ENCODE assay signal across 8 mouse cellular contexts in the genomic region with DNA sequence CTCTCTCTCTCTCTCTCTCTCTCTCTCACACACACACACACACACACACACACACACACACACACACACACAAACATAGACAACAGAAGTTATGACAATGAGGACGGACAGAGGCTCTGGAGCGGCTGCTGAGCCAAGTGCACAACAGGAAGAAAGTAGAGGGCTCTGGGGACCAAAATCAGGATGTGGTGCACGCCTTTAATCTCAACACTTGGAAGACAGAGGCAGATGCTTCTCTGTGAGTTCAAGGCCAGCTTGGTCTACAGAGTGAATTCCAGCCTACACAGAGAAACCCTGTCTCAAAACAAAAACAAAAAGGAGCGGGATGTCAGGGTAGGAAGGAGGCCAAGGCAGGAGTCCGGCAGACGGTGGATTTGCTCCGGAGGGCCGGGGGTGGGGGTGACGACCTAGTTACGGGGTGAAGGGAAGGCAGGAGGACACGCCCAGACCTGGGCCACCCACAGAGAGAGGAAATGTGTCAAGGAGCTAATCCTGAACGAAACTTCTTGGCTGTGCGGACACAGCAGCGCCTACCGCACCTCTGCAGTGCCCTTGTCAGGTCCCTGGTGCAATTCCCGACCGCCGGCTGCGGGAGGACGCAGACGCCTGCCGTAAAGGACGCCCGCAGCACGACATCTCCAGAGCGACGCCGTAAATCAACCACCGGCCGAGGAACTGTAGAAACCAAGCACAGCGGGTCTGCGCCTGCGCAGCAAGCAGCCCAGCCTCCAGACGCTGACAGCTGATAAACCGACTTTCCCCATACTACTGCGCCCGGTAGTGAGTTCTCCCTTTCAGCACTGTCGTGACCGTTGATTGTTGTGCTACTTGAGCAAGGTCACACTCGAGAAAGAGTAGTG. TPM values are rescaled to one million over a fixed set of nuclear protein-coding genes. Genes with fewer than 3 reads are reported as not detected.
A peak's percentile ranks its signal among the peaks of the same experiment; 100 is the strongest.
DNase-seq lines count a peak whose midpoint lies in the region; ATAC-seq and TF ChIP-seq lines count a peak whose summit lies in the region.

Gene Ndufs5, minus strand, starts transcription at position 629 of the 860 bp plus-strand sequence.

- H3K4me1 ChIP-seq in E14TG2a.4 (replicated peaks; ENCODE audit: low read depth, low read length) = peaks cover 34% of the 10 kb centered on the region
- H3K4me1 ChIP-seq in forebrain, embryonic 12.5 days = peaks cover 11% of the 10 kb centered on the region
- no peaks in the 10 kb centered on the region; the same call in 1 of the 2 replicates for H3K4me1 ChIP-seq in heart, postnatal 0 days (ENCODE audit: control insufficient read depth, insufficient read depth)
- H3K4me1 ChIP-seq in liver, embryonic 16.5 days (ENCODE audit: control insufficient read depth, low read depth, low read length) = peaks cover 10% of the 10 kb centered on the region
- H3K4me1 ChIP-seq in neural tube, embryonic 13.5 days (replicated peaks) = peaks cover 13% of the 10 kb centered on the region
- H3K4me1 ChIP-seq in testis, adult 2 months (ENCODE audit: control insufficient read depth, insufficient read depth, low read length) = no peaks in the 10 kb centered on the region

- under 1% methylated on average over 40 of the region's 40 CpGs for WGBS in forebrain, embryonic 12.5 days
- under 1% methylated on average over 40 of the region's 40 CpGs for WGBS in heart, postnatal 0 days
- WGBS in liver, embryonic 16.5 days (ENCODE audit: insufficient replicate concordance) = under 1% methylated on average over 40 of the region's 40 CpGs
- whole genome bisulfite sequencing in neural tube, embryonic 13.5 days = under 1% methylated on average over 40 of the region's 40 CpGs

- TF ChIP-seq EP300 in heart, postnatal 0 days (IDR thresholded peaks at IDR 0.05; ENCODE audit: low read depth) = no peak

- H3K9me3 ChIP-seq in E14TG2a.4 (ENCODE audit: low read length) = no peaks in the 10 kb centered on the region
- no peaks in the 10 kb centered on the region for H3K9me3 ChIP-seq in forebrain, embryonic 12.5 days
- no peaks in the 10 kb centered on the region for H3K9me3 ChIP-seq in heart, postnatal 0 days (replicated peaks; ENCODE audit: control insufficient read depth, low read length)
- H3K9me3 ChIP-seq in liver, embryonic 16.5 days (replicated peaks; ENCODE audit: control insufficient read depth, low read length) = no peaks in the 10 kb centered on the region
- no peaks in the 10 kb centered on the region for H3K9me3 ChIP-seq in neural tube, embryonic 13.5 days

- no peaks in the 10 kb centered on the region for H3K27me3 ChIP-seq in E14TG2a.4 (ENCODE audit: insufficient read depth, low read length)
- no peaks in the 10 kb centered on the region for H3K27me3 ChIP-seq in forebrain, embryonic 12.5 days
- no peaks in the 10 kb centered on the region for H3K27me3 ChIP-seq in heart, postnatal 0 days (ENCODE audit: control insufficient read depth, insufficient read depth, low read length)
- H3K27me3 ChIP-seq in liver, embryonic 16.5 days (ENCODE audit: control insufficient read depth, insufficient read depth, low read depth, low read length) = no peaks in the 10 kb centered on the region
- no peaks in the 10 kb centered on the region for H3K27me3 ChIP-seq in neural tube, embryonic 13.5 days
- H3K27me3 ChIP-seq in testis, adult 2 months (ENCODE audit: control insufficient read depth, insufficient read depth, low read length) = no peaks in the 10 kb centered on the region

- DNase-seq in c-Kit-positive CD71-positive TER-119-positive erythroid progenitor cells, embryonic 14.5 days (ENCODE audit: low spot score) = peak; percentile 97
- DNase-seq in heart, postnatal 0 days (ENCODE audit: low spot score) = peak; percentile 97
- DNase-seq in kidney, postnatal 4 days = peak; percentile 98 to 99

- H3K4me3 ChIP-seq in E14TG2a.4 (replicated peaks; ENCODE audit: low read length) = peak within 1 kb of the TSS; percentile 95
- H3K4me3 ChIP-seq in forebrain, embryonic 12.5 days (replicated peaks) = peak within 1 kb of the TSS; percentile 76
- H3K4me3 ChIP-seq in heart, postnatal 0 days (ENCODE audit: low read depth, low read length) = peak within 1 kb of the TSS; percentile 94
- peak within 1 kb of the TSS; percentile 85 for H3K4me3 ChIP-seq in liver, embryonic 16.5 days (ENCODE audit: low read depth, low read length)
- H3K4me3 ChIP-seq in neural tube, embryonic 13.5 days = peak within 1 kb of the TSS; percentile 70
- H3K4me3 ChIP-seq in testis, adult 2 months (ENCODE audit: control insufficient read depth, low read depth, low read length) = peak within 1 kb of the TSS; percentile 96

- peak; percentile 98 for TF ChIP-seq POLR2A in testis, adult 2 months (IDR thresholded peaks at IDR 0.05; ENCODE audit: control insufficient read depth, low read depth, low read length)

- peak within 1 kb of the TSS; percentile 56 for H3K27ac ChIP-seq in forebrain, embryonic 12.5 days
- peak within 1 kb of the TSS; percentile 92 for H3K27ac ChIP-seq in heart, postnatal 0 days (ENCODE audit: low read depth)
- peak within 1 kb of the TSS; percentile 91 for H3K27ac ChIP-seq in liver, embryonic 16.5 days (ENCODE audit: low read length)
- H3K27ac ChIP-seq in neural tube, embryonic 13.5 days (replicated peaks) = peak within 1 kb of the TSS; percentile 80
- H3K27ac ChIP-seq in testis, adult 2 months (ENCODE audit: control insufficient read depth, insufficient read depth, low read depth, low read length) = peak within 1 kb of the TSS; percentile 97

- peak within 1 kb of the TSS; percentile 75 for H3K9ac ChIP-seq in forebrain, embryonic 12.5 days
- H3K9ac ChIP-seq in heart, postnatal 0 days (replicated peaks; ENCODE audit: low read depth, low read length) = peak within 1 kb of the TSS; percentile 90
- peak within 1 kb of the TSS; percentile 87 for H3K9ac ChIP-seq in liver, embryonic 16.5 days (ENCODE audit: low read depth, low read length)
- H3K9ac ChIP-seq in neural tube, embryonic 13.5 days = peak within 1 kb of the TSS; percentile 90

- peak; percentile 96 for ATAC-seq in forebrain, embryonic 12.5 days (ENCODE audit: low FRiP score)
- peak; percentile 99 for ATAC-seq in heart, postnatal 0 days (ENCODE audit: insufficient read depth, low read depth)
- peak; percentile 99 for ATAC-seq in liver, embryonic 16.5 days (ENCODE audit: low read depth)
- ATAC-seq in neural tube, embryonic 13.5 days (ENCODE audit: low read depth) = peak; percentile 97

- TF ChIP-seq CTCF in E14TG2a.4 (conservative IDR thresholded peaks at IDR 0.05; ENCODE audit: low read length) = no peak
- TF ChIP-seq CTCF in heart, postnatal 0 days (IDR thresholded peaks at IDR 0.05; ENCODE audit: low read depth) = no peak
- TF ChIP-seq CTCF in testis, adult 2 months (IDR thresholded peaks at IDR 0.05; ENCODE audit: control insufficient read depth, insufficient read depth, insufficient replicate concordance, low read depth, low read length) = no peak

- H3K4me2 ChIP-seq in forebrain, embryonic 12.5 days = peak within 1 kb of the TSS; percentile 65
- H3K4me2 ChIP-seq in heart, postnatal 0 days (ENCODE audit: low read depth, low read length) = peak within 1 kb of the TSS; percentile 64
- H3K4me2 ChIP-seq in liver, embryonic 16.5 days (ENCODE audit: low read depth, low read length) = peak within 1 kb of the TSS; percentile 81
- H3K4me2 ChIP-seq in neural tube, embryonic 13.5 days = peak within 1 kb of the TSS; percentile 67

- H3K36me3 ChIP-seq in E14TG2a.4 (ENCODE audit: insufficient read depth, low read length) = peaks cover 27% of the 10 kb centered on the region
- peaks cover 17% of the 10 kb centered on the region for H3K36me3 ChIP-seq in forebrain, embryonic 12.5 days (replicated peaks)
- peaks cover 20% of the 10 kb centered on the region for H3K36me3 ChIP-seq in heart, postnatal 0 days (replicated peaks; ENCODE audit: control insufficient read depth, insufficient read depth, low read length)
- no peaks in the 10 kb centered on the region; the same call in 1 of the 2 replicates for H3K36me3 ChIP-seq in liver, embryonic 16.5 days (ENCODE audit: control insufficient read depth, insufficient read depth)
- H3K36me3 ChIP-seq in neural tube, embryonic 13.5 days = peaks cover 25% of the 10 kb centered on the region
- no peaks in the 10 kb centered on the region for H3K36me3 ChIP-seq in testis, adult 2 months (ENCODE audit: control insufficient read depth, insufficient read depth, low read length)

RNA-seq across cellular contexts. Expression of gene Ndufs5, which starts in this region (rescaled TPM):
- 315 and 318 TPM in 2 replicates for polyA plus RNA-seq in forebrain, embryonic 12.5 days (2016; fragmentation: Nextera tagmentation; extraction: Ambion mirVana)
- 144 and 214 TPM in 2 replicates for total RNA-seq in heart, postnatal 0 days (2014; rRNA removed; ENCODE audit: low replicate concordance)
- polyA plus RNA-seq in heart, postnatal 0 days (2015; fragmentation: Nextera tagmentation; extraction: Ambion mirVana) = 953 and 982 TPM in 2 replicates
- polyA plus RNA-seq in liver, embryonic 16.5 days (2015; fragmentation: Nextera tagmentation; extraction: Ambion mirVana) = 135 and 139 TPM in 2 replicates
- polyA plus RNA-seq in neural tube, embryonic 13.5 days (2015; fragmentation: Nextera tagmentation; extraction: Ambion mirVana) = 469 and 474 TPM in 2 replicates
- polyA plus RNA-seq in testis, adult 2 months (2012; rRNA removed) = 84.6 and 117 TPM in 2 replicates

Comparison
In these comparisons a context has a peak if more than half of its experiments do, and no peak if none do; other contexts are left out.
1. Peak in every context shown above with its lines: DNase-seq, ATAC-seq, H3K4me3 ChIP-seq and H3K27ac ChIP-seq.